Mouse (Mus musculus) embryonic stem cell, embryonic (primary cell): ENCODE measurements at regions not wholly inside any gene's neighbourhood (a gene's known extent, or its start where the extent isn't known, plus 50 kb on each side); places are given as distances from the start of the nearest gene placed in this dataset.

ENCODE experiments used
- CTCF ChIA-PET, 4 experiments: fragments of 300-600 bp in 2 of 4; fragments of 350-600 bp in 2 of 4; sonication (Branson Sonifier 250); formaldehyde crosslinking; loops; one replicate each; lab custom pipeline; 2022; ENCODE audit warnings: inconsistent platforms in 2 of 4; lab: Charles Lee
- POLR2A ChIA-PET, 4 experiments: fragments of 300-600 bp in 2 of 4; fragments of 350-600 bp in 2 of 4; sonication (Branson Sonifier 250); formaldehyde crosslinking; loops; one replicate each; lab custom pipeline; 2022; ENCODE audit warnings: antibody characterized with exemption in 4 of 4, inconsistent platforms in 1 of 4; lab: Charles Lee

DNA sequence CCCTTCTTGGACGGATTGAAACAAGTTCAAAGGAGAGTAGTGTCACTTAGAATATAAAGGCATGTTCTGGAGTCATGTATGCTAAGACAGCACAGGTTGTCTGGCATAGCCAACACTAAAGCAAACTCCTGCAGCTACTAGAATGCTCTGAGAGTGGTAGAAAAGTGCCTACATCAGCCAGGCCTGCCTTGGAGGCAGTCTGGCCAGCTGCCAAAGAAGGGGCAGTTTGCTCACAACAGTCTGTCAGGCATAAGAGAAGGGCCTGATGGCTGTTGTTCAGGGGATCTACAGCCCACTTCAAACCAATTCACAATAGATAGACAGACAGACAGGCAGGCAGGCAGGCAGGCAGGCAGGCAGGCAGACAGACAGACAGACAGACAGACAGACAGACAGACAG, 136.5 kb upstream of the Dap start:
- CTCF ChIA-PET, result no interaction called here
- POLR2A ChIA-PET, result no interaction called here

DNA sequence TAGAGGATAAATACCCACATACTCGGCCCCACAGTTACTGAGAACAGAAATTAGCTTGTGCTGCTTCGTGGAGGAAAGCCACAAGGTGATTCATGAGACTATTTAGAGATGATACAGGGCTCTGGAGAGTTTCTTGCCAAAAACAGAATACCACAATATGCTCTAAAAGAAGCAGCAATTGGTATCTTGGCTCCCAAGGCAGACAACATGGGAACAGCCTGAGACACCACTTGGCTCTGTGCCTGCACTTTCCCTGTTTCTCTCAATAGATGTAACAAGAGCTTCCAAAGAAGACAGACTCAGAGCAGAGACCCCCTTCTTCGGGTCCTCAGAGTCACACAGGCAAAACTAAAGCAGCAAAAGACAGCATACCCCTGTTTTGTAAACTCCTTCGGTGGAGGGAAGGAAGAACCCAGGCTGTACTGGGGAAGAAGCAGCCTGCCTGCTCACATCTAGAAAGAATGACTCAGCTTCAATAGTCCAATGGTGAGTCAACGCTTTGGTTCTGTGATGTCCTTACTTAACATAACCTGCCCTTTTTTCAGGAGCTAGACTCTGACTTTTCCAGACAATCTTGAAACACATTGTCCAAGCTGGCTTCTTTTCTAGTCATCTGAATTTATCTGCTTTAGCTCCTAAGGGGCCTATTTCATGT, 132.1 kb upstream of the Dap start:
- CTCF ChIA-PET, result no interaction called here
- POLR2A ChIA-PET, result no interaction called here

DNA sequence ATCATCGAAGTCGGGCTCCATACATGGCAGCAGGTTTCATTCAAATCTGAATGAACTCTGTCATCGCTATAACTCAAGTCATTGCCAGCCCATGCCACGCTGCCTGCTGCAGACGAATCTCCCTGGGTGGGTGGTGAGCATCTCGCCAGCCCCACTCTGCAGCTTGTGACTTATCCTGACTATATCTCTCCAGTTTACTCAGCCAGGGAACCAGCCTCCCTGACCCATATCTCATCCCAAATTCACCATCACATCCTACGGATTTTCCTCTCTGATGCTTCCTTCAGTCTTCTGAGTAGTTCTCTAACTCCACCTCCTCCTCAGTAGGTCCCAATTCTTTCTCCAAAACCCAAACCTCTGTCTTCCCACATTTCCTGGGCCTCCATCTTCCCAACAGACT, 127.9 kb upstream of the Dap start:
- ChIA-PET POLR2A (interaction anchor here in 1 of 4 experiments (0.7 kb wide), 1 partner anchor 19 kb away, joined by 3 read pairs; no protein-coding TSS in a partner anchor), CTCF (no interaction called here)

- ChIA-PET CTCF (no interaction called here), POLR2A (no interaction called here)
These were observed 126.8 kb upstream of the Dap start for GRCm38 (mm10) chr15:31097301-31097700.

GRCm38 (mm10) chr15:31104743-31105142, 119.4 kb upstream of the Dap start:
- ChIA-PET CTCF (no interaction called here), POLR2A (no interaction called here)

DNA sequence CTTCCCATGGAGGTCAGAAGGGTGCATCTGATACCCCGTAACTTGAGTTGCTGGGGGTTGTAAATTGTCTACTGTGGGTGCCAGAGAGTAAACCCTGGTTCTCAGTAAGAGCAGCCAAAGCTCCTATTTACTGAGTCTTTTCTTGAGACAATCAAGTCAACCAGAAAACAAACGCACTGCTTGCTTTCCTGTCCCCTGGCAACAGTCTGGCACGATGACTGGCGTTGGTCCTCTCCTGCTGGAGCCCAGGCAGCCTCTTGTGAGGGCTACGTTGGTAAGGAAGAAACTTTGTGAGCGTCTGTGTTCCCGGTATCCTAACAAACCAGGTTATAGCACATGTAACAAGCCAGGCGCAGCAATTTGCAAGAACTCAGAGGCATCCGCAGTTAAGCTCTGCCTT, 117.2 kb upstream of the Dap start:
- POLR2A ChIA-PET, result no interaction called here
- CTCF ChIA-PET, result interaction anchor here in 1 of 4 experiments (0.6 kb wide), 1 partner anchor 312 kb away, joined by 9 read pairs; no protein-coding TSS in a partner anchor

DNA sequence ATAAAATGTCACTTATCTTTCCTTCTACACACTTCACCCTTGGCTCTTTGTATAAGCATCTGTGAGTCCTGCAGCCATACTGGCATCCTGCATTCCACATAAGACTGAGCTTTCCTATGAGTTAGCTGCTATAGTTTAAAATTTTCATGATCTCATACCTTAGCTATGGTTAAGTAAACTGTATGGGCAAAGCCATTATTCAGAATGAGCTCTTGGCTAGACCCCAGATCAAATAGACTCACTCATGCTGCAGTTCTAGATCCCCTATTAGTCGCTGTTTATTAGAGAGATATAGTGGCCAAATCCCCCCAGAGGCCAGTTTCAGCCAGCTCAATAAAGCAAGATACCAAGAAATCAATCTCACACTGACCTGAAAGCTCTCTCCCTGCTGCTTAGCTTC, 110.9 kb upstream of the Dap start:
- CTCF ChIA-PET, result no interaction called here
- POLR2A ChIA-PET, result no interaction called here

- POLR2A ChIA-PET, result no interaction called here
- CTCF ChIA-PET, result no interaction called here
These were observed 106.8 kb upstream of the Dap start for GRCm38 (mm10) chr15:31117338-31117737.

GRCm38 (mm10) chr15:31120147-31120546, 104.0 kb upstream of the Dap start:
- ChIA-PET POLR2A (no interaction called here), CTCF (no interaction called here)

DNA sequence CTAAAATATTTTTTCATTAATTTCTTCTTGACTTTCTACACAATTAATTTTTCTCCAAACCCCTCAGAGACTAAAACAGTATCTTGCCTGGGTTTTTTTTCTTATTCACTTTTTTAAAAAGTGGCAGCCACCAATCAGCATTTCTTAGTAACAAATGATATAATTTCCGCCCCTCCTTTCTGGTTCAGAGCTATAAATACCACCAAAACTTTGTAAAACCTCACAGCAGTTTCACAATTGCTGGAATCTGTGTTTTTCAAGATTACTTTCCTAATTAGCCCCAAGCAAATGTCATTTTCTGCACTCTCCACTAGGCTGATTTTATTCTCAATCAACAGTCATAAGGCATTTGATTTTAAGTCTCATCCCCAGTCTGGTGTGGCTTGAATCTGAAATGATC, 98.3 kb upstream of the Dap start:
- ChIA-PET CTCF (interaction anchor here in 1 of 4 experiments (1.4 kb wide), 1 partner anchor 25 kb away, joined by 5 read pairs; no protein-coding TSS in a partner anchor), POLR2A (no interaction called here)

GRCm38 (mm10) chr15:31126999-31127398, 97.1 kb upstream of the Dap start:
- ChIA-PET POLR2A (interaction anchor here in 2 of 4 experiments (0.7 to 1.6 kb wide), 4 partner anchors 12 to 475 kb away, joined by 3 to 5 read pairs (median 3); partner anchors contain the start of genes Dap (in 1 of the 2) and Ropn1l (in 1 of the 2)), CTCF (interaction anchor here in 1 of 4 experiments (1.4 kb wide), 1 partner anchor 23 kb away, joined by 5 read pairs; no protein-coding TSS in a partner anchor)

DNA sequence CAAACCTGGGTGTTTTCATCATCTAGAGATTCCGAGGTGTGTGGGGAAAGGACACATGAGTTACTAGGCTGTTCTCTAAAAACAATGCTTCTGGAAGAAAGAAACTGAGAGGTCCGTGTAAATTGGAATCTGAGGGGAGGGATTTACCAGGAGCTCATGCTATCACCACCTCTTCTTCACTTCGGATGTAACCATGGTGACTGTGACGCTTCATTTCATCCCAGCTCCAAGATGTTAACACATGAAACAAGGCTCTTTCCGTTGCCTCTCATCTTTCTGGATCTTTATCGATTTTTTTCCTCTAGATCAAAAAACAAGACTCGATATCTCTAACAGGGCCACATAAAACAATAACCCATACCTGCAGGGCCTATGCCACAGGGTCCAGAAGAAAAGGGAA, 89.2 kb upstream of the Dap start:
- ChIA-PET POLR2A (no interaction called here), CTCF (no interaction called here)

GRCm38 (mm10) chr15:31138637-31139036, 85.5 kb upstream of the Dap start:
- POLR2A ChIA-PET, result interaction anchor here in 2 of 4 experiments (0.6 to 1.0 kb wide), 2 partner anchors 12 to 82 kb away, joined by 3 read pairs; no protein-coding TSS in a partner anchor
- CTCF ChIA-PET, result no interaction called here

GRCm38 (mm10) chr15:31141750-31142149, 82.4 kb upstream of the Dap start:
- ChIA-PET POLR2A (no interaction called here), CTCF (no interaction called here)

DNA sequence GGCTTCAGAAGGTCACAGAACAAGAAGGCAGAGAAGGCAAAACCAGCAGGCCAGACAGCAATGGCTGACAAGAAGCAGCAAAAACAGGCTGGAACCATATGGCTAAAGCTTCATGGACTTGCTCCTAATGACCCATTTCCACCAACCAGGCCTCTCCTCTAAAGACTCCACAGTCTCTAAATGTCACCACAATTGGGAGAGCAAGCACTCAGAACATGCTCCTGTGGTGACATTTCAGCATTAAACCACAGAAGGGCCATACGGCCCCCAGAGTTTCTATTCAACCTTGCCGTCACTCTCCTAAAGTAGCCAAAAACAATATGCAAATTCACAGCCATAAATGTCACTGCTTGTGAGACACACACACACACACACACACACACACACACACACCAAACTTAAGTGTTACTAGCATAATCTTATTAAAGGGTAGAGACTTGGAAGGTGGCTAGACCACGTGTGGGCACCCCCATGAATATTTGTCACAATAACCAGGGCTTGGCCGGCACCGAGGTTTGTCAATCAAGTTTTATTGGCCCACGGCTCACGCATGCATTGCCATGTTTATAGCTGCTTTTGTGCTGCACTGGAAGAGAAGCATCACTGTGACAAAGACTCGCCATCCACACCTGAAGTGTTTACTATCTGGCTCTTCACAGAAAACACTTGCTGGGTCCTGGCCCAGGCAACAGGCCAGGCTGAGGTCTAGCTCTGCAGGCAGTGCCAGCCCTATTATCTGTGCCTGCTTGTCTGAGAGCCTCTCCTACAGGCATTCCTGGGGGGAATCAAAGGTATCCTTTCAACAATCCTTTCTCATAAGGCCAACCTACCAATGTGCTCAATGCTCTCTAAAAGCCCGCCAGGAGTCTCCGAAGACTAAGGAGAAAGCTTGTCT, 75.6 kb upstream of the Dap start:
- ChIA-PET POLR2A (no interaction called here), CTCF (no interaction called here)

DNA sequence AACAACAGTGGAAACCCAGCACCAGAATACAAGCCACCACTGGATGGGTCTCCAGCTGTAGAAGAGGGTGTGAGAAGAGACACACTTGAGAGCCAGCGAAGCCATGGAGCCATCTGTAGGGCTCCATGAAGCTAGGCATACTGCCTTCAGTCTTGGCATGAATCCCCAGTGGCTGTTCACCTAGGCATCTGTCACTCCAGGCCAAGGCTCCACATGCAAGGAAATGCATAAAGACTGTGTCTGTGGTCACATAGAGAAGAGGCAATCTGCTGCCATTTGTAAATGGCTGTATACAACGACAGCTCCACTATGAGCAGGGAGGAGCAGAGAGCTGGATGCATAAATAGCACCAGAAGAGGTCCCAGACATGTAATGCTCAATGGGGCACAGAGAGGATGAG, 74.3 kb upstream of the Dap start:
- CTCF ChIA-PET, result interaction anchor here in 2 of 4 experiments (0.6 to 2.0 kb wide), 4 partner anchors 23 to 392 kb away, joined by 5 to 7 read pairs (median 5); no protein-coding TSS in a partner anchor
- POLR2A ChIA-PET, result no interaction called here

GRCm38 (mm10) chr15:31150546-31151471, 73.3 kb upstream of the Dap start:
- CTCF ChIA-PET, result interaction anchor here in 2 of 4 experiments (0.7 to 2.0 kb wide), 4 partner anchors 24 to 877 kb away, joined by 3 to 7 read pairs (median 5); no protein-coding TSS in a partner anchor
- POLR2A ChIA-PET, result interaction anchor here in 1 of 4 experiments (1.4 to 1.6 kb wide), 2 partner anchors 17 to 451 kb away, joined by 3 to 4 read pairs; partner anchors contain the start of genes Cct5 and Fam173b

DNA sequence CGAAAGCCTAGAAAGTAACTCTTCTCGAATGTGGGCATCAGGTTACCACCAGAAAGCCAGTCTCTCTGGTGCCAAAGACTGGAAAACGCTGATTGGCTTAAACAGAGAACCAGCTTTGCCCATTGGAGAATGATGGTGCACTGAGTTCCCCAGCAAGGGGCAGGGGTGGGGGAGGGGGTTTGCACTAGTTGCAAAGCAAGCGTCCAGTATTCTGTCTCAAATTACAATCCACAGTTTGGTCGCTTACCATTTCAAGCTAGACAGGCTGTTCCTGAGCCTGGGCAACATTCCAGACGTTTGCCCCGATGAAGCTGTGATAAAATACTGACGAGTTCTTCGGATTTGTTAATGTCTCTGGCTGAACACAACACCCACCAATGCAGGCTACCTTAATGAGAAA, 69.0 kb upstream of the Dap start:
- ChIA-PET CTCF (interaction anchor here in 1 of 4 experiments (1.6 kb wide), 1 partner anchor 154 kb away, joined by 4 read pairs; no protein-coding TSS in a partner anchor), POLR2A (interaction anchor here in 1 of 4 experiments (0.6 kb wide), 1 partner anchor 509 kb away, joined by 3 read pairs; no protein-coding TSS in a partner anchor)
